Mouse (Mus musculus) limb, embryonic 14.5 days (tissue): ENCODE data around the gene F830045P16Rik. TPM values are rescaled to one million over a fixed set of nuclear protein-coding genes. Genes with fewer than 3 reads are reported as not detected.
"Not testable (repeated sequence)": the region's sequence is repeated elsewhere in the genome, so short reads cannot be mapped to it uniquely, and the experiment has no call there.

Experiments
- ATAC-seq: fragments of 200-750 bp; cut with Nextera tagmentation; 2 replicates; pipeline ENCODE4 v1.8.0; 2017; ENCODE audit warnings: low read depth, moderate number of reproducible peaks, moderate TSS enrichment; ENCODE audit not compliant: low FRiP score
- DNase-seq: peaks from one replicate; pipeline ENCODE4 v3.0.0-alpha.2; 2015; ENCODE audit warnings: low spot score
- H3K27ac ChIP-seq: fragments of 300-500 bp; sonication (generic); replicated peaks from 2 replicates; pipeline ENCODE4 v1.5.1; 2014; ENCODE audit warnings: low read depth, mild to moderate bottlenecking, low read length, moderate library complexity, mixed read lengths
- H3K27me3 ChIP-seq: fragments of 300-500 bp; sonication (generic); 2 replicates; pipeline ENCODE4 v1.6.1; 2014; ENCODE audit warnings: low read length, mixed read lengths; ENCODE audit not compliant: control insufficient read depth, insufficient read depth
- H3K36me3 ChIP-seq: fragments of 300-500 bp; sonication (generic); 2 replicates; pipeline ENCODE4 v1.6.1; 2014; ENCODE audit warnings: mild to moderate bottlenecking, low read length, moderate library complexity, mixed read lengths; ENCODE audit not compliant: control insufficient read depth, insufficient read depth
- H3K4me1 ChIP-seq: fragments of 300-500 bp; sonication (generic); 2 replicates; pipeline ENCODE4 v1.6.1; 2014; ENCODE audit warnings: antibody characterized with exemption, low read length, mixed read lengths; ENCODE audit not compliant: control insufficient read depth, insufficient read depth
- H3K4me2 ChIP-seq: fragments of 300-500 bp; sonication (generic); replicated peaks from 2 replicates; pipeline ENCODE4 v1.6.1; 2014; ENCODE audit warnings: low read depth, mild to moderate bottlenecking, low read length, moderate library complexity; ENCODE audit not compliant: severe bottlenecking
- H3K4me3 ChIP-seq: fragments of 300-500 bp; sonication (generic); replicated peaks from 2 replicates; pipeline ENCODE4 v1.5.1; 2014; ENCODE audit warnings: low read length
- H3K9ac ChIP-seq: fragments of 300-500 bp; sonication (generic); 2 replicates; pipeline ENCODE4 v1.6.1; 2014; ENCODE audit warnings: mild to moderate bottlenecking, low read depth, low read length, moderate library complexity; ENCODE audit not compliant: severe bottlenecking
- H3K9me3 ChIP-seq: fragments of 300-500 bp; sonication (generic); 2 replicates; pipeline ENCODE4 v1.6.1; 2016; ENCODE audit warnings: low read length; ENCODE audit not compliant: control insufficient read depth
- POLR2A ChIP-seq: fragments of 200-500 bp; IDR thresholded peaks from 2 replicates; pipeline ENCODE4 v1.8.0; 2012; ENCODE audit warnings: inconsistent platforms, mild to moderate bottlenecking, moderate library complexity, borderline replicate concordance; ENCODE audit not compliant: insufficient read depth, insufficient read length; ENCODE audit errors: extremely low read depth
- WGBS: fragments of 180-500 bp; shearing (Covaris S2); extraction: QIAGEN DNeasy Blood & Tissue Kit; methylation state at CpG from one replicate; pipeline ENCODE4 v1.1.7; 2014; 5-methylcytosine and 5-hydroxymethylcytosine counted together
- polyA plus RNA-seq, 2 experiments: library from polyadenylated mRNA; depleted of rRNA in 1 of 2; stranded (reverse) in 1 of 2; unstranded in 1 of 2; fragments of >200 nt; fragmentation: Nextera tagmentation in 1 of 2; extraction: Ambion mirVana in 1 of 2; gene quantifications; 2 replicates each; pipeline versions ENCODE4 v1.2.1 to v1.2.3; 2012 to 2014

Gene F830045P16Rik
- polyA plus RNA-seq, 2 experiments, result 0.22 to 0.34 TPM

GRCm38 (mm10) chr2:129502641-129503040 is 33.8 kb downstream of the F830045P16Rik start:
- H3K9ac ChIP-seq, result no peak overlapping the region
- TF ChIP-seq POLR2A, result no peak
- DNase-seq (peak; percentile 46), ATAC-seq (no peak)
- WGBS, result 27% methylated on average over 6 of the region's 6 CpGs
- no peaks in the 10 kb centered on the region for H3K36me3 ChIP-seq
- H3K27ac ChIP-seq, result no peak overlapping the region
- H3K27me3 ChIP-seq, result no peaks in the 10 kb centered on the region
- no peaks in the 10 kb centered on the region for H3K4me1 ChIP-seq
- no peak overlapping the region for H3K4me3 ChIP-seq
- H3K9me3 ChIP-seq, result no peaks in the 10 kb centered on the region
- H3K4me2 ChIP-seq, result no peak overlapping the region

DNA sequence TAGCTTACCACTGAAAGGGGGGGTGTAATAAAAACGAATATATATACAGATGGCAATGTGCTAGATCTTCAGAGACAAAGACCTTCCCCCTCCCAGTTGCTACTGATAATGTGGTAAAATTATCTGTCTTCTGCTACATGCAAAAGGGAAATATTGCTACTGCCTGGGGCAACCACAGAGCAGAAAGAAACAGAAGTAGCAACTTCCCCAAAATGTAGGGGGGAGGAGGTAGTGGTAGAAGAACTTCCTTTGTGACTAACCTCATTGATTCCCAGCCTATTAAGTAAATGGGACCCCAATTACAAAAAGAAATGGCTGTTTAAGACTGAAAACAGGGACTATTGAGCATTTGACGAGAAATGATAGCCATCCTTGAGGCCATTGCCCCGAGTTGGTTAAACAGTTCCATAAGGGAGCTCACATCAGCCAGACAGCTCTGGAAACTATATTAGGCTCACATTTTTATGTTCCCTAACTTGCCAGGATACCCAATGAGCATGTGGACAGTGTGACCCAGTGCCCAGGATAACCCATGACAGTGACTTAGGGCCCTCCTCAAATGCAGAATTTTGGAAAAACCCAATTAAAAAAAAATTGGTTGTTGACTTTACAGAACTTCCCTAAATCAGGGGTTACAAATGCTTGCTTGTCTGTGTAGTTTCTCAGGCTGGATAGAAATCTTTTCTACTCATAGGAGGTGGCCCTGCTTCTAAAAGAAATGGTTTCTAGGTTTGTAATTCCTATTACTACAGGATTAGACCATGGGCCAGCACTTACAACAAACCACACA is 46.7 kb downstream of the F830045P16Rik start:
- H3K27ac ChIP-seq, result no peak overlapping the region
- no peak overlapping the region for H3K9ac ChIP-seq
- H3K4me3 ChIP-seq, result no peak overlapping the region
- no peak for DNase-seq
- no peak for TF ChIP-seq POLR2A
- no peaks in the 10 kb centered on the region for H3K27me3 ChIP-seq
- no peaks in the 10 kb centered on the region for H3K9me3 ChIP-seq
- H3K4me2 ChIP-seq, result no peak overlapping the region
- 53% methylated on average over 3 of the region's 3 CpGs for WGBS
- H3K4me1 ChIP-seq, result no peaks in the 10 kb centered on the region
- ATAC-seq, result no peak
- no peaks in the 10 kb centered on the region for H3K36me3 ChIP-seq

DNA sequence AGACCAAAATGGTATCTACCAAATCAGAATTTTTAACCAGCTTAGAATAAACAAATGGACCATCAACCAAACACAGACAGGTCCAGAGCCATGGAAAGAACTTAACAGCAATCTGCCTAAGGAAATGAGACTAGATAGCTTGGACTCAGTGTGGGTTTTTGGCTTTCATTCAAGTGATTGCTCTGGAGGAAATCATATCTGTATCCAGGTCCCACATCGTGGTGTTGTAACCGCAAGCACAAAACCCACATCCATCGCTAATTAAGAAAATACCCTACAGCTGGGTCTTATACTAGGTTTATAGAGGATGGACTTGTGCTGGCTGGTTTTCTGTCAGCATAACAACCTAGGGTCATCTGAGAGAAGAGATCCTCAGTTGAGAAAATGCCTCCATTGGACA is 53.3 kb downstream of the F830045P16Rik start:
- Histone ChIP-seq H3K27ac (no peak overlapping the region), H3K27me3 (no peaks in the 10 kb centered on the region), H3K4me3 (no peak overlapping the region), H3K4me1 (no peaks in the 10 kb centered on the region), H3K36me3 (no peaks in the 10 kb centered on the region), H3K4me2 (no peak overlapping the region), H3K9me3 (no peaks in the 10 kb centered on the region), H3K9ac (no peak overlapping the region)
- WGBS, result 86% methylated on average over 3 of the region's 3 CpGs
- TF ChIP-seq POLR2A, result no peak
- DNase-seq (no peak), ATAC-seq (no peak)

GRCm38 (mm10) chr2:129471905-129472304 is 64.5 kb downstream of the F830045P16Rik start:
- peak; percentile 41 for DNase-seq
- 26% methylated on average over 5 of the region's 5 CpGs for WGBS

GRCm38 (mm10) chr2:129470839-129471238 is 65.6 kb downstream of the F830045P16Rik start:
- no peak for ATAC-seq
- Histone ChIP-seq H3K9ac (no peak overlapping the region), H3K36me3 (no peaks in the 10 kb centered on the region), H3K4me1 (no peaks in the 10 kb centered on the region), H3K27me3 (no peaks in the 10 kb centered on the region), H3K27ac (no peak overlapping the region), H3K4me2 (no peak overlapping the region), H3K4me3 (no peak overlapping the region), H3K9me3 (no peaks in the 10 kb centered on the region)
- TF ChIP-seq POLR2A, result no peak
- DNase-seq, result no peak
- 76% methylated on average over 2 of the region's 2 CpGs for WGBS

More at GRCm38 (mm10) chr2:129471905-129472304, 64.5 kb downstream of the F830045P16Rik start:
- H3K27ac ChIP-seq, result no peak overlapping the region
- H3K27me3 ChIP-seq, result no peaks in the 10 kb centered on the region
- no peak overlapping the region for H3K9ac ChIP-seq
- H3K4me1 ChIP-seq, result no peaks in the 10 kb centered on the region
- no peak overlapping the region for H3K4me2 ChIP-seq
- H3K36me3 ChIP-seq, result no peaks in the 10 kb centered on the region
- no peak for ATAC-seq
- no peak for TF ChIP-seq POLR2A
- H3K9me3 ChIP-seq, result no peaks in the 10 kb centered on the region
- no peak overlapping the region for H3K4me3 ChIP-seq

- H3K4me1 ChIP-seq, H3K27ac ChIP-seq, H3K27me3 ChIP-seq, ATAC-seq, H3K9ac ChIP-seq, DNase-seq, H3K4me3 ChIP-seq, H3K4me2 ChIP-seq, H3K36me3 ChIP-seq, H3K9me3 ChIP-seq: not testable (repeated sequence)
- WGBS, result 92% methylated on average over 1 of the region's 1 CpGs
Observed at GRCm38 (mm10) chr2:129438772-129439171, 97.6 kb downstream of the F830045P16Rik start.
